Mouse (Mus musculus): Measurements from ENCODE around the gene Ntn5. TPM values are rescaled to one million over a fixed set of nuclear protein-coding genes. Genes with fewer than 3 reads are reported as not detected.

Gene Ntn5
- total RNA-seq, 1 experiment = 0.54 TPM

- no peaks in the 10 kb centered on the region for H3K36me3 ChIP-seq (ENCODE audit: control insufficient read depth, insufficient read depth, low read length, poor library complexity, severe bottlenecking)
- H3K27ac ChIP-seq (ENCODE audit: insufficient read depth, low read depth, low read length, poor library complexity, severe bottlenecking) = no peak overlapping the region
- in situ Hi-C loops (cut with MboI; ENCODE audit: low sequenced_read_pairs in 2 of 2, unreplicated experiment in 2 of 2) = no loop called here
- no peak overlapping the region for H3K9ac ChIP-seq (ENCODE audit: insufficient read depth, low read depth, low read length, poor library complexity, severe bottlenecking)
- H3K4me1 ChIP-seq (ENCODE audit: control insufficient read depth in 2 of 2, insufficient read depth in 2 of 2, low read length in 2 of 2, poor library complexity in 1 of 2) = peaks cover 0 to 14% of the 10 kb centered on the region in 2 experiments; a peak in 1 of 4 replicates
- DNase-seq (ENCODE audit: low read depth, low spot score) = no peak
- no peaks in the 10 kb centered on the region for H3K9me3 ChIP-seq (ENCODE audit: control insufficient read depth, insufficient read depth, low read depth, low read length)
- no peak overlapping the region for H3K4me3 ChIP-seq (ENCODE audit: insufficient read depth in 1 of 2, low read depth in 1 of 2, low read length in 2 of 2, poor library complexity in 1 of 2, severe bottlenecking in 1 of 2)
- no peak for TF ChIP-seq HCFC1 (IDR thresholded peaks at IDR 0.05; ENCODE audit: borderline replicate concordance, insufficient read depth, low read length)
- no peak for TF ChIP-seq ZNF384 (IDR thresholded peaks at IDR 0.05; ENCODE audit: low read depth, low read length)
- no peak for TF ChIP-seq CHD2 (IDR thresholded peaks at IDR 0.05; ENCODE audit: low read depth, low read length)
- TF ChIP-seq MAFK (IDR thresholded peaks at IDR 0.05; ENCODE audit: insufficient read depth, low read depth, low read length) = no peak
- TF ChIP-seq ZC3H11A (IDR thresholded peaks at IDR 0.05; ENCODE audit: borderline replicate concordance, low read depth, low read length) = no peak
These were observed 2.0 kb downstream of the Ntn5 start for GRCm38 (mm10) chr7:45685811-45686210.

GRCm38 (mm10) chr7:45686841-45687240 is 3.0 kb downstream of the Ntn5 start:
- Histone ChIP-seq H3K36me3 (ENCODE audit: control insufficient read depth, insufficient read depth, low read length, poor library complexity, severe bottlenecking) (no peaks in the 10 kb centered on the region), H3K4me1 (ENCODE audit: control insufficient read depth in 2 of 2, insufficient read depth in 2 of 2, low read length in 2 of 2, poor library complexity in 1 of 2) (peaks cover 0 to 20% of the 10 kb centered on the region in 2 experiments; a peak in 1 of 4 replicates), H3K9ac (ENCODE audit: insufficient read depth, low read depth, low read length, poor library complexity, severe bottlenecking) (no peak overlapping the region), H3K27ac (ENCODE audit: insufficient read depth, low read depth, low read length, poor library complexity, severe bottlenecking) (no peak overlapping the region), H3K9me3 (ENCODE audit: control insufficient read depth, insufficient read depth, low read depth, low read length) (no peaks in the 10 kb centered on the region), H3K4me3 (ENCODE audit: insufficient read depth in 1 of 2, low read depth in 1 of 2, low read length in 2 of 2, poor library complexity in 1 of 2, severe bottlenecking in 1 of 2) (no peak overlapping the region)
- DNase-seq (ENCODE audit: low read depth, low spot score) = no peak
- in situ Hi-C loops (cut with MboI; ENCODE audit: low sequenced_read_pairs in 2 of 2, unreplicated experiment in 2 of 2) = no loop called here
- TF ChIP-seq CHD2 (IDR thresholded peaks at IDR 0.05; ENCODE audit: low read depth, low read length) = no peak
- no peak for TF ChIP-seq ZC3H11A (IDR thresholded peaks at IDR 0.05; ENCODE audit: borderline replicate concordance, low read depth, low read length)
- no peak for TF ChIP-seq MAFK (IDR thresholded peaks at IDR 0.05; ENCODE audit: insufficient read depth, low read depth, low read length)
- TF ChIP-seq HCFC1 (IDR thresholded peaks at IDR 0.05; ENCODE audit: borderline replicate concordance, insufficient read depth, low read length) = no peak
- TF ChIP-seq ZNF384 (IDR thresholded peaks at IDR 0.05; ENCODE audit: low read depth, low read length) = no peak

- TF ChIP-seq ZC3H11A (IDR thresholded peaks at IDR 0.05; ENCODE audit: borderline replicate concordance, low read depth, low read length) (no peak), HCFC1 (IDR thresholded peaks at IDR 0.05; ENCODE audit: borderline replicate concordance, insufficient read depth, low read length) (no peak), MAFK (IDR thresholded peaks at IDR 0.05; ENCODE audit: insufficient read depth, low read depth, low read length) (no peak), CHD2 (IDR thresholded peaks at IDR 0.05; ENCODE audit: low read depth, low read length) (no peak)
- Histone ChIP-seq H3K9ac (ENCODE audit: insufficient read depth, low read depth, low read length, poor library complexity, severe bottlenecking) (no peak overlapping the region), H3K9me3 (ENCODE audit: control insufficient read depth, insufficient read depth, low read depth, low read length) (no peaks in the 10 kb centered on the region), H3K36me3 (ENCODE audit: control insufficient read depth, insufficient read depth, low read length, poor library complexity, severe bottlenecking) (no peaks in the 10 kb centered on the region), H3K4me3 (ENCODE audit: insufficient read depth in 1 of 2, low read depth in 1 of 2, low read length in 2 of 2, poor library complexity in 1 of 2, severe bottlenecking in 1 of 2) (no peak overlapping the region), H3K4me1 (ENCODE audit: control insufficient read depth in 2 of 2, insufficient read depth in 2 of 2, low read length in 2 of 2, poor library complexity in 1 of 2) (peaks cover 0 to 23% of the 10 kb centered on the region in 2 experiments; a peak in 1 of 4 replicates), H3K27ac (ENCODE audit: insufficient read depth, low read depth, low read length, poor library complexity, severe bottlenecking) (no peak overlapping the region)
- no peak for DNase-seq (ENCODE audit: low read depth, low spot score)
- in situ Hi-C loops (cut with MboI; ENCODE audit: low sequenced_read_pairs in 2 of 2, unreplicated experiment in 2 of 2) = no loop called here
These were observed 5.3 kb downstream of the Ntn5 start for GRCm38 (mm10) chr7:45689099-45689498.

- Histone ChIP-seq H3K9ac (ENCODE audit: insufficient read depth, low read depth, low read length, poor library complexity, severe bottlenecking) (no peak overlapping the region), H3K4me1 (ENCODE audit: control insufficient read depth in 2 of 2, insufficient read depth in 2 of 2, low read length in 2 of 2, poor library complexity in 1 of 2) (peaks cover 0 to 23% of the 10 kb centered on the region in 2 experiments; a peak in 1 of 4 replicates), H3K9me3 (ENCODE audit: control insufficient read depth, insufficient read depth, low read depth, low read length) (no peaks in the 10 kb centered on the region), H3K36me3 (ENCODE audit: control insufficient read depth, insufficient read depth, low read length, poor library complexity, severe bottlenecking) (no peaks in the 10 kb centered on the region), H3K4me3 (ENCODE audit: insufficient read depth in 1 of 2, low read depth in 1 of 2, low read length in 2 of 2, poor library complexity in 1 of 2, severe bottlenecking in 1 of 2) (no peak overlapping the region), H3K27ac (ENCODE audit: insufficient read depth, low read depth, low read length, poor library complexity, severe bottlenecking) (no peak overlapping the region)
- in situ Hi-C loops (cut with MboI; ENCODE audit: low sequenced_read_pairs in 2 of 2, unreplicated experiment in 2 of 2) = no loop called here
- no peak for DNase-seq (ENCODE audit: low read depth, low spot score)
- TF ChIP-seq ZNF384 (IDR thresholded peaks at IDR 0.05; ENCODE audit: low read depth, low read length) (no peak), CHD2 (IDR thresholded peaks at IDR 0.05; ENCODE audit: low read depth, low read length) (no peak), ZC3H11A (IDR thresholded peaks at IDR 0.05; ENCODE audit: borderline replicate concordance, low read depth, low read length) (no peak), MAFK (IDR thresholded peaks at IDR 0.05; ENCODE audit: insufficient read depth, low read depth, low read length) (no peak), HCFC1 (IDR thresholded peaks at IDR 0.05; ENCODE audit: borderline replicate concordance, insufficient read depth, low read length) (no peak)
These were observed 6.0 kb downstream of the Ntn5 start for GRCm38 (mm10) chr7:45689800-45690199.

GRCm38 (mm10) chr7:45692364-45692763 is 8.5 kb downstream of the Ntn5 start:
- no peak overlapping the region for H3K27ac ChIP-seq (ENCODE audit: insufficient read depth, low read depth, low read length, poor library complexity, severe bottlenecking)
- in situ Hi-C loops (cut with MboI; ENCODE audit: low sequenced_read_pairs in 2 of 2, unreplicated experiment in 2 of 2) = no loop called here
- no peak for TF ChIP-seq MAFK (IDR thresholded peaks at IDR 0.05; ENCODE audit: insufficient read depth, low read depth, low read length)
- peaks cover 0 to 21% of the 10 kb centered on the region in 2 experiments; a peak in 1 of 4 replicates for H3K4me1 ChIP-seq (ENCODE audit: control insufficient read depth in 2 of 2, insufficient read depth in 2 of 2, low read length in 2 of 2, poor library complexity in 1 of 2)
- DNase-seq (ENCODE audit: low read depth, low spot score) = no peak
- H3K9me3 ChIP-seq (ENCODE audit: control insufficient read depth, insufficient read depth, low read depth, low read length) = no peaks in the 10 kb centered on the region
- no peak overlapping the region for H3K4me3 ChIP-seq (ENCODE audit: insufficient read depth in 1 of 2, low read depth in 1 of 2, low read length in 2 of 2, poor library complexity in 1 of 2, severe bottlenecking in 1 of 2)
- no peak overlapping the region for H3K9ac ChIP-seq (ENCODE audit: insufficient read depth, low read depth, low read length, poor library complexity, severe bottlenecking)
- H3K36me3 ChIP-seq (ENCODE audit: control insufficient read depth, insufficient read depth, low read length, poor library complexity, severe bottlenecking) = no peaks in the 10 kb centered on the region
